Mouse (Mus musculus) A20 (cell line): ENCODE data around the gene Kirrel.

Experiments used
- DNase-seq: peaks from one replicate; pipeline ENCODE4 v3.0.0-alpha.2; 2011; ENCODE audit warnings: low read depth, low spot score

Kirrel gene

DNA sequence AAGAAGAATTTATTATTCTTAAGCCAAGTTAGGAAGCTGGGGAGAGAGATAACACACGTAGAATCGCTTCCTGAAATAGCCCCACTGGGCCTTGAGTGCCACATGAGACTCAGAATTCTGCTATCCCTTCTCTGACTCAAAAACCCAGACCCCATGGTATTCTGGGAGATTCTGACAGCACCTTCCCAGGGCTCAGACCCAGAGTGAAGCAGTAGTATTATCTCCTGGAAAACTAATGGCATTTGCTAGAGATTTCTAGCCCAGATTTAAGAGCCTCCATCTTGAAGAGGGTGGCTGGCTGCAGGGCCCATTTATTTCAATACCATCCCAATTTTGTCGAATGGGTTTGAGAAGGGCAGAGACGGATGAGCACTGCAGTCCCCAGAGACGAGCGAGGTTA lies 6.9 kb downstream of the Kirrel start:
- DNase-seq, result no peak

DNA sequence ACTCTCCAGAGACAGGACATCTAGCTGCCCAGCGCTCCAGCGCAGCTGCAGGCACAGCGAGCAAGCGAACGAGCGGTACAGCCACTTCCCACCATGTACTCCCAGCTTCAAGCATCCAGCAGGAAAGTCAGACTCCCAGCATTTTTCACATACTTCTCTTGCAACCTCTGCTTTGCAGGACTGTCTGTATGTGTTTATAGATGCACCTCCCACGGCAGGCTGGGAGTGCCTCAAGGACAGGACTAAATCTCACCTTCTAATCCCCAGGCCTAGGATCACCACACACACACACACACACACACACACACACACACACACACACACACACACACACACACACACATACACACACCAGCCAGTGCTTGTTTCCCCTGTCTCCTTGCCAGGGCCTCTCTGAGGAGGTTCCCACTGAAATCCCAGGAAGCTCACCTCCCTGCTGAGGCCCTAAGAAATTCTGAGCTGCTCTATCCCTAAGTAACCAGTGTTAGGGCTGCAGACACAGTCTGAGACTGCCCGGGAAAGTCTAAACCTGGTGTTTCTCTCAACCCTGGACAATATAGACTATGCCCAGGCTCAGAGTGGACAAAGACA lies 9.2 kb downstream of the Kirrel start:
- no peak for DNase-seq

DNA sequence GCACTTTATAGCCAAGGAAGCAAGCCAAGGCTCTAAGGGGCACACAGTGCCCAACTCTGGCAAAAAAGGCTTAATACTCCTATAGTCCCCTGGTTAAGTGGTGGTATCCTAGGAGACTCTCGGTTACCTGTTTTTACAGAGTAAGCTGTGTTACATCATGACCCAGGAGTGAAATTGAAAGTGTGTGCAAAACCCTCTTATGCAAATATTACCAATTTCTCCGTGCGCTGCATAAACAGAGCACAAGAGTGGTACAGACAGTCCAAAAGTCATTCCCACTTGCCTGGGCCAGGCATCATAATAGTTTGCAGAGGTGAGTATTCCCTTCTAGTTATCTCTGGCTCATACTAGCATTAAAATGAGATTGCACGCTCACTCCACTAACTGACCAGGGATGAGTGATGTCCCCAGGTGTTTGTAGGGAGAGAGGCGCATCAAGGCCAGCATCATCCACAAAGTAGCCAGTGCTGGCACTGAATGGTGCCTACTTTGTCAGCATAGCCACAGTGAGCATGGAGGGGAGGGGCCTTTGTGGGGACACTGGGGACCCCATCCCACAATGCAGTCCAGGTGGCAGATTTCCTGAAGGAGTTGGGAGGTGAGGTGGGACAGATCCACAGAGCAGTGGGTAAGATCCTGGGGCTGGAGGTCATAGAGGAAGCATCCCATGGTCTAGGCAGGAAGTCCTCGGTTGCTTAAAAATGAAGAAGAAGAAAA lies 10.3 kb downstream of the Kirrel start:
- DNase-seq, result peak; percentile 49

DNA sequence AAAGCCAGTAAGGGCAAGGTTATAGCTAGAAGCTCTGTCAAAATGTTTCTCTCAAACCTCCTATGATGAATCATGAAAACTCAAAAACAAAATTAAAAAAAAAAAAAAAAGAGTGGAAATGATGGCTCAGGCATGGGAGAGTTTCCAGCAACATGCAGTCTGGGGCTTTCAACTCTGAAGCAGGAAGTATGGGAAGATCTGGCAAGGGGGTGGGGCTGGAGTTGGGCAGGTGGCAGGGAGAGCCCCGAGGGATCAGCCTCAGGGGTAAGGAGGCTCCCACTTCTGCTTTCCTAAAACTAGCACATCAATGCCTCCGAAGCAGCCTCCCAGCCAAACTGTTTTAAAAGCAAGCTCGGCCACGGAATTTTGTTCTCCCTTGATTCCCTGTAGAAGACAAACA lies 11.4 kb downstream of the Kirrel start:
- peak; percentile 62 for DNase-seq

DNA sequence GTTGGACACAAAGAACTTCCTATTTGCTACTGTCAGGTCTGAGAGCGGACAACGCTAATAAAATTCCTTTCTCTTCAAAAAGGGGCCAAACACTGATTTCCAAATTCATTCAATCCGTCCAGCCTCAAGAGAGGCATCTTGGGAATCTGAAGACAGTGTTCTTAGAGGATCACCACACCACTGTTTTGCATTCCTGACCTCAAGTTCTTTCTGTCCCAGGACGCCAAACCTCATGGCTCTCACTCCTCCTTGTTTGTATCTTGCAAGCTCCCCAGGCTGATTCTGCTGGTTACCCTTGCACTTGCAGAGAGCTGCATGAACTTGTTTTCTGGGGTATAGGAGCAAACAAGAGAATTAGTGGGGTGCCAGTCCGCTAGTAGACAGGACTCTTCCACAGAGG lies 12.2 kb downstream of the Kirrel start:
- no peak for DNase-seq

DNA sequence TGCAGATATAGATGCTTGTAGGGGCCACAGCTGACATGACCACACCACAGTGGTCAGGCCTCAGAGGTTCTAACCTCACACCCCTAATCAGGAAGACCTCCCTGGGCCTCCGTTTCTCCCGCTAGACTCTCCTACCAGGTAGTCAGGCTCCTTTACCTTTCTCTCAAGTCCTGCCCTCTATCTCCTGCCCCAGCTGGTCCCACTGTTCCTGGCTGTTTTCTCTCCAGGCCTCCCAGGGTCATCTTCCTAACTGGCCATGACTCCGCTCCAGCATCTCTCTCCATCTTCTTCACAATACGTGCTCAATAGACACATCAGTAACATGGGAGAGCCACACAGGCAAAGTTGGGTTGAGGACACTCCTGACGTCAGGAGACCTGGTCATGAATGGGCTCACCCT lies 12.9 kb downstream of the Kirrel start:
- no peak for DNase-seq

DNA sequence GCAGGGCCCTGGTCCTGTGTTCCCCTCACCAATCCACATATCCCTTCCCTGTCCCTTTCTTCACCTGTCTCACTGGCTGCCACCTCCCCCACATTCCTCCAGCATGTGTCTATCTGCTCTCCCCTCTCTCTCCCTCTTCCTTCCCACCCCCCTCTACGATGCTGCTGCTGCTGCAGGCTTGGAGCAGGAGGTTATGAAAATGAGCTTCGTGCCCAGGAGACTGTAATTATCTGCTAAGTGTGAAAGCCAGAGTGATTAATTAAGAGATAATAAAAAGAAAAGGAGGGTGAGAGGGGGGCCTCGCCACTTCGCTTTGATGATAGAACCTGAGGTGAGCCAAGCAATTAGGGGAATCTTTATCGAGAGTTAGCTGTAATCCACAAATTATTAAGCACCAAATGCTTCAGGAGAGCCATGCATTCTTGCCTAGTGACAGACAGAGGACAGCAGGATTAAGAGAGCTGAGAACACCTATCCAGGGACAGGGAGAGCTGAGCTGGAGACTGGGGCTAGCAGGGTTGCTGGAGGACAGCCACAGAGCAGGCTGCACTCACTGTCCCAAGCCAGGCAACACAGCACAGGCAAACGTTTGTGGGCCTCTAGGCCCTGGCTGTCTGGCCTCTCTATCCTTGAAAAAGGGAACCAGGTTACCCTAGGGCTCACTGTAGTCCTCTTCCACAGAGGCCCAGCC lies 13.6 kb downstream of the Kirrel start:
- DNase-seq, result no peak

DNA sequence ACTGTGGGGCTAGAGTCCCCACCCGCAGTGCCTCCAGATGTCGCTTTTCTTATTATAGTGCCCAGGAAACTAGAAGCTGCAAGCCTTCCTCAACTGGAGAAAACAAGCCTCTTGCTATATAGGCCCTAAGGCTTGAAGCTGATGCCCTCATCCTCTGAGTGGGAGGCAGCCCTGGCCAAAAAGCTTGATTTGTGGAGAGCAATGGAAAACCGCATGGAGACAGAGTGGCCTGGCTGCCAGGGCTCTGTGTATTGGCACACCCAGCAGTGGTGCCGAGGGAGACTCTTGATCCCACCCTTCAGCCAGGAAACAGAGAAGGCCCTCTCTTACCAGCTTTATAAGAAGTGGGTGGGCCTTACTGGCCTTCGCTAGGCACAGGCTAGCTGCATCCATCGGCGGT lies 15.4 kb downstream of the Kirrel start:
- DNase-seq, result no peak

DNA sequence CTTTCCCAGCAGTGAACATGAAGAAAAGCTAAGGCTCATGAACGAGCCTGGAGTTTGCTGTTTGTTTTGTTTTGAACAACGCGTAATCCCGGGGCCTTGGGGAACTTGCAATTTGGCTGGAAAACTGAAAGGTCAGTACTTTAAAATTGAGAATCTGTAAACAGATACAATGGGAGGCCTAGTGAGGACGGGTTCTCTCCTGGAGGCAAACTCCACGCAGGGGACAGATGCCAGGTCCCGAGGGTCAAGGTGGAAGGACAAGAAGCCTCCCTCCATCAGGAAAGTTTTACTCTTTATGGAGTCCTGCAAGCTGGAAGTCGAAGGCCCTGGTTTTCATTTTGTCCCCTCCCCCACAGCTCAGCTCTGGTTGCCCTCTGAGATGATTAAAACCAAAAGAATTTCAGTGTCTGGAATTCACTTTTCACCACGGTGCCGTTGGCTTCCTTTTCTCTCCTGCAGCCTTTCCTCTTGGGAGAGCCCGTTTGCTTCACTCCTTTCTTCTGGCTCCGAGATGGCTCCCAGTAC lies 16.7 kb downstream of the Kirrel start:
- no peak for DNase-seq

DNA sequence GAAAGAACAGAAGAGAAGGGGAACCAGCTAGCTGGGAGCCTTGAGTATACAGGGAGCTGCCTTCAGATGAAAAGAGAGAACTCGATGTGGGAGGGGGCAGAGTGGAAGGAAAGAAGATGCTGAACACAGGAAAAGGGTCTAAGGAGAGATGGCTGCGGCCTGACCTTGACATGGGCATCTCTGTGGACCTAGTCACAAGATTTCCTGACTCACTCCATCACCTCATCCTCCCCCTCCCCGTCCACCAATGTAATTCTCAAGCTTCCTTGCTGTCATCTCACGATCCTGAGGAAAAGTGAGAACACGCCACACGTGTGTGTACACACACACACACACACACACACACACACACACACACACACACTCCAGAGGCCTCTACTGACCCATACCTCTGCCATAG lies 17.2 kb downstream of the Kirrel start:
- no peak for DNase-seq

DNA sequence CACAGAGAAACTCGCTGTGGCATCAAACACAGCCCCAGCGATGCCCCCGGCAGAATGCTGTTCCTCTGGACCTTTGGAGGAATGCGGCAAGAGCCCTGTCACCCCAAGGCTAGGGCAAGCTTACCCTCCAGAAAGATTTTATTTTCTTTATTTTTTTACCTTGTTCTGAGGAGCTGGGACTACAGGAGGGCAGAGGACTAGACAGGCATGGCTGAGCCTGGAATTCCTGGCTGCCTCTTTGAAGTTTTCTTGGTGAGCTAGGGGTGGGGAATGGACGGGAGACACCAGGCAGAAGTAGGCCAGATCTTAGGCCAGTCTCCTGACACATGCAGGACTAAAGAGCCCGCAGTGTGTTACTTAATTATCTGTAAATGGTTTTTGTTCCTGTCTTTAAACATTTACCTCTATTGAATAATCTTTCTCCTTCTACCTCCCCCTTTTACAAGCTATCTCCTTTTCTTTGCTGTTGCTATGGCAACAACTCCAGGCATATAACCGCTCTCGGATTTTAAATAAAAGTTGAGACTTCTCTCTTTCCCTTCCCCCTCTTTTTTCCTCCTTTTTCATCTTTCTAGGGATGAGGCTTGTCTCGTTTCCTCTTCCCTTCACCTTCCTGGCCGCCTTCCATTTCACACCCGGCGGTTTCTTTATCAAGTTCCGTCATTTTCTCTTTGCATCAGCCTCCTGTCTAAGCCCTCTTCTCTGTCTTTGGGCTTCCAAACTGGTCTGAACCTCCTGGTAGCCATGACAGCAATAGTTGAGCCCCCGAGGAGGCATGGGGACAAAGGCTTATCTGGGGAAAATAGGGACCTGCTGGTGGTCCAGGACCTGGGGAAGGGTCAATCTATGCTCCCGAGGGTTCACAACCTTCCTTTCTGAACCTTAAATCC lies 19.9 kb downstream of the Kirrel start:
- DNase-seq, result no peak

DNA sequence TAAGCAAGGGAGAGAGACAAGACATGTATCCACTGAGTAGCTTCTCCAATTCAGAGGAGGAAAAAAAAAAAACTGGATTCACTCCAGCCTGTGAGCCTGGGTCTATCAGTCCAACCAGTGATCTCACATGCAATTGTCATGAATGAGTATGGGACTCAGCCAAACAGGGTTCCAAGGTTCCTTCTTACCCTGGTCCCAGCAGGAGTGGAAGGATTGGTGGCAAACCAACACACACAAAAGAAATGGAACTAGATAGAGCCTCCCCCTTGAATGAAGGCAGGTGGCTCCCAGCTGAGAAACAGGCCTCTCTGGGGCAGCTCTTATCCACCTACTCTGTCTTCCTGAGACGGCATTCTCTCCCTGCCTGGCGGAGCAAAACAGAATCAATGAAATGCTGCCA lies 21.5 kb downstream of the Kirrel start:
- no peak for DNase-seq

DNA sequence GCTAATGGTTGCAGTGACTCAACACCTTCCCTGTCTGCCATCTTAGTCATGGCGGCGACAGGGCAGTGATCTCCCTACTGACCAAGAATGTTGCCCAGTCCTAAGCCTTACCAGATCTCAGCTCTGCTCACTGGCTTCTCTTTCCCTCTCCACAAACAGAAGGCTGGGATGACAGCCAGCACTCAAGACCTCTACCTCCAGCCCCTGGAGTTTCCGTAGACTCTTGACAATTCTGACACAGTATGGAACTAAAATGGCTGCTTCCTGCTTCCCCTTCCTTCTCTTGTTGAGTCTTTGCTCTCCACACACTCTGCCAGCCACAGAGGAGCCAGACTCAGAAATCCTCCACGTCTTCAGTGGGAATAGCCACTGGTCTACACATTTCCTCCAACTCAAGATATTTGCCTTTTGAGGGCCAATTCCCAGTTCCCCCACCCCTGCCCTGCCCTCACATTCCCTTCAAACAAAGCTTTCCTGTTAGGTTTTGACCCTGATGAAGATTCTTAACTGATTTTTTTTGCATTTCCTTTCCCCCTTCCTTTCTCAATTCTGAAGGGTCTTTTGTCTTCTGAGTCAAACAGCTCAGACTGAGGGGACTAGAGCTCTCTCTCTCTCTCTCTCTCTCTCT lies 22.3 kb downstream of the Kirrel start:
- DNase-seq, result no peak

DNA sequence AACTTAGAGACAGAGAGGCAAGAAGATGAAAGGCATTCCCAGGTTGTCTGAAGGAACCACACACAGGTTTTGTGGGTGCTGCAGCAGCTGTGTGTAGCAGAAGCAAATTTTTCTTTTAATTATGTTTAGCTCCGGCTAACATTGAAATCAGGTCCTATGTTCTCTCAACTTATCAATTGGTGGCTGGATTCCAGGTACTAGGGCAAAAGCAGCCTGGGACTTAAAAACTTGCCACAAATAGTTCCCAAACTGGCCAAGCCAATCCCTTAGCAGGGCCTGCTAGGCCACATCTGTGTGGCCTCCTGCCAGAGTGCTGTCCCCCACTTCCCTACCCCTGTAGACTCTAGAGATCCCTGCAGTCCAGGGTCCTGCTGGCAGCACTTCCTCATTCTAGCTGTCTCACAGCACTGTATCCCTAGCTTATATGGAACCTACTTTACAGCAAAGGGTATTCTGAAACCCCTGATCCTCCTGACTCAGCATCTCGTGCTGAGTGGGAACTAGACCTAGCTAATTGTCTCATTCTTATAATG lies 23.2 kb downstream of the Kirrel start:
- DNase-seq, result no peak

DNA sequence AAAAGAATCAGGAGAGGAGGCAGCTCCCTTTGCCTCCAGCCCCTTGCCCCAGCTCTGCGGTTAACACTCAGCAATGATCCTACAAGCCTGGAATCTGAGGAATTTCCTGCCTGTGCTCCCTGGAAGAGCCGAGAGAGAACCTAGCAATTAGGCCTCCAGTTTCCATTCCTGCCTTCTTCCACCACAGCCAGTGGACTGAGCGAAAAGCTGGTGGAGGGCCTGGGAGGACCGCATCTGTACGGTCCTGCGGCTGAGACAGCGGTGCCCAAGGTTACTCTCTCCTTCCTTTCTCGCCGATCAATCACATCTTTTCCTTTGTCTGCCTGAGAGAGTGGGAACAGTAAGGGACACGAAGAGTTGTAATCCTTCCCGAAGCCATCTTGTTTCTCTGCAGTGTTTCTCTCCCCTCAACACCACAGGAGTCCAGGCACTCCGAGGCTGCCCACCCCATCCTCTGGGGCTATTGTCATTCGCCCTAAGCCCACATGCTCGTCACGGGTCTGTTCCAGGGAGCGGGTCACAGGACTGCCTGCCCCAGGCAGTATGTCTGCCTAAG lies 23.8 kb downstream of the Kirrel start:
- no peak for DNase-seq

DNA sequence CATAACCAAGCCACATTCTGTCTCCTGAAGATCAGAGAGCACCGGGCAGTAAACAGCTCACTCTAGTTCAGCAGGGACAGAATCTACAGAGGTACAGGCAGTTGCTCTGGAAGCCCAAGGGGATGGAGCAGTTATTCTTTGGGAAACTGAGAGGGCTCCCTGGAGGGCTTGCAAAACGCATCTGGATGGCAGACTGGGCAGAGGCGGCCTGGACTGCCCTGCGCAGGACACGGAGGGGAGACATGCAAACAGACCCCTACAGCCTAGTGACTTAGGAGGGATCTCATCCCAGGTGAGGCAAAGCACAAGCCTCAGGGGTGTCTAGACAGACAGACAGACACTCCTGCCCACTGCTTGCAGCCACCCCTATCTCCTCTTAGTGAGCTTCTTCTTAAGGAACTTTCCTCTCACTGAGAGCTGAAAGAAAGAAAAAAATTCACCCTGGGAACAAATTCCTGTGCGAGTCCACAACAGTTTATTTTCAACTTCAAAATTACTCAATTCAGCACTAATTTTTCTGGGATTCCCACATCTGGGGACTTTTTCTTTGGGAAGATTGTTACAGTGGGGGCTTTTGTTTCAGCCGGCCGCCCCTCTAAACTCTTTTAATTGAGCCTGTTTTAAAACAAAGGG lies 24.4 kb downstream of the Kirrel start:
- no peak for DNase-seq

DNA sequence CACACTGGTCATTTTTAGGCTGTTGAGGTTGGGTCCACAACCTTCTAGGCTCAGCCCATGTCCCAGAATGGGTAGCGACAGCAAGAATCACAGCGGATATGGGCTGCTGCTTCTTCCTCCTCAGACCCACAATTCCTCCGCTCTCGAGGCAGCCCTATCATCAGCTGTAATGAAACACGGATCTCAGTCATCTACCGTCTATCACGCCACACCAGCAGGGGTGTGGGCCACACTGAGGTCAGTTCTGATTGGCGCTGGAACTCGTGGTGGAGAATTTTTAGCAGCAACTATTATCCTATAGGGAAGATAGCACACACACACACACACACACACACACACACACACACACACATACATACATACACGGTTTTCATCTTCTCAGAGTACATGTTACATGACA lies 25.1 kb downstream of the Kirrel start:
- DNase-seq, result no peak

DNA sequence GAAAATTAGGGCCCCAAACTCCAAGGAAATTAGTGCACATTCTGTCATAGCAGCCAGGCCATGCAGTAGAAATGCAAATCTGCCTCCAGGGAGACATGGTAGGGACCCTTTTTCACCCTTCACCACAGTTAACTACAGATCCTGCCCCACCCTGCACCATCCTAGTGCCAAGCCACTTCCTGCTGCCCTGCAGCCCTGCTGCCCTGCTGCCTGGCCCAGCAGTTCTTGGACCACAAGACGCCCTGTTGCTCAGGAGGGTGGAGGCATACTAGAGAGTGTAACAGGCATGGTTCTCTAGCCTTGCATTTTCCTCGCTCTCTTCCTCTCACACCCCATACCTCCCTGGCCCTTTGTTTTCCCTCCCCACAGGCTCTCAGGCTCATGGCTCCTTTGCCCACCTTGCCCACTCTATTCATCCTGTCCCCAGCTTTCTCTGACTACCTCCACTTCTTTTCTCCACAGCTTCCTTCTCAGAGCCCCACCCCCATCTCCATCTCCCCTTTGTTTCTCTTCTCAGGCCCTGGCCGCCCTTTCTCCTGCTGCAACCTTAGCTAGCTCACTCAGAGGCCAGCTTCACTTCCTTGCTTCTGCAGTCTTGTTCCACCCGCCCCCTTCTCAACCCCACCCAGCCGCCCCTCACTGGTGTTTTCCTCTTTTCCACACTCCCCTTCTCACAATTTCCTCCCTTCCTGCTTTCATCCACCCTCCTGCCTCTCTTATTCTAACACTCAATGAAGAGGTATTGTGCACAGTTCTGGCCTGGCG lies 29.9 kb downstream of the Kirrel start:
- DNase-seq, result no peak

DNA sequence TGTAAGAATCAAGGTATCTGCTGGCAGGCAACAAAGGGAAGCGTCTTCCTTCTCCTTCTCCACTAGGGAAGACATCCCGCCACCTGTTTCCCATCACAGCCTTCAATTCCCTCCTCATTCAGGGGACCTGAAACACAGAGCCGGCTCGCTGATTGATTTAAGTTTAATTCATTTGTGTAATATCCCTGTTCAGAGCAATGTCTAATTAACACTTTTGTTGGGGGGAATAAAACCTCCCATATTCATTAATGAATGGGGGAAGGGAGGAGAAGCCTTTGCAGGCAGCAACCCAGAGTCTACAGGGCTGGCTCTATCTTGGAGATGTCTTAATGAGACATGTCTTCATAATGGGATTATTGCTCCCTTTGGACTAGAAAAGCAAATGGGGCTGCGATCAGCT lies 34.3 kb downstream of the Kirrel start:
- no peak for DNase-seq

DNA sequence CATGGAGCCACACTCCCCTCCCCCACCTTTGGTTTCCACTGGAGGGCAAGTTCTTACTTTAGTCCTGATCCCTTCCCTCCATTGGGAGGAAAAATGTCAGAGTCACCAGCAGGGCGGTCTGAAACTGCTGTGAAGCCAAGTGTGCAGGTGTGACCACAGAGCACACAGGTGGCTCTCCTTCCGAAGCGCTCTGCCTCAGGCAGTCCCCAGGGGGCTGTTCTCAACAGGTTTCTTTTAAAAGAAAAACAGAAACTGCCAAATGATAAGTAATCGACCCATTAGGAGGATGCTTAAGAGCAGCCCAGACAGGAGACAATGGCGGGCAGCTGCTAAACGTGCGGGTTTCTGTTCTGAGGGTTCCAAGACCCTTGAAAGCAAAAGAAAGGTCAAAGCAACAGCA lies 37.8 kb downstream of the Kirrel start:
- DNase-seq, result peak; percentile 72
